Mouse (Mus musculus) adrenal gland, adult 2 months (tissue): ENCODE results near the gene Nhlrc2. TPM values are rescaled to one million over a fixed set of nuclear protein-coding genes. Genes with fewer than 3 reads are reported as not detected.

ENCODE experiments used
- DNase-seq: peaks from one replicate; pipeline ENCODE4 v3.0.0; 2021
- polyA plus RNA-seq: library from polyadenylated mRNA; depleted of rRNA; stranded (reverse); fragments of >200 nt; gene quantifications from 2 replicates; pipeline ENCODE4 v1.2.3, GENCODE M21; 2012; rRNA removed
- total RNA-seq, 2 experiments: library from RNA; stranded (reverse); gene quantifications; 2 replicates each; pipeline ENCODE4 v1.2.3; 2021

Nhlrc2 gene
- total and polyA plus RNA-seq, 3 experiments, result 3.8 to 16.0 (median 15.9) TPM

DNA sequence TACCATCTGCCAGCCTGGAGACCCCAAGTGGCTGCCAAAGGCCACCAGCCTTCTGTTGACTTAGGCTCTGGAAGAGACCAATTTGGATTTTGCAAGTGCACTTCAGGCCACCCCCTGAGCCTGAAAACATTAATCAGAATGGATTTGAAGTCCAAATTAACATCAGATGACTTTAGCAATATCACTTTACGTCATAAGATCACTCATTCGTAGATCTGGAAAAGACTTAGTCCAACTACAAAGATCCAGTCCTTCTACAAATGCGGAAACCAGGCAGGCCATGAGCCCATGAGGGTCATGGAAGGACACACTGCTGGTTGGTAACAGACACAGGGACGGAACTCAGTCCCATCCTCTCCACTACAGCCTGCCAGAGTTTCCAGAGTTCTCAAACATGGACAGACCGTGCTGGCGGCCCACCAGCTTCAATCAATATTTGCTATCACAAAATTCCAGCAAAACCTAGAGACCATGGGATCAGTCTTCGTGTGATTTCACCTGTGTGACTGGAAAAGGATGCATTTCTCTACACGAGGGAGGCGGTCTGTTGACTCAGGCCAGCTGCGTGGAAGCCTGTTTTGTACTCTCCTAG lies 79.9 kb downstream of the Nhlrc2 start:
- no peak for DNase-seq

DNA sequence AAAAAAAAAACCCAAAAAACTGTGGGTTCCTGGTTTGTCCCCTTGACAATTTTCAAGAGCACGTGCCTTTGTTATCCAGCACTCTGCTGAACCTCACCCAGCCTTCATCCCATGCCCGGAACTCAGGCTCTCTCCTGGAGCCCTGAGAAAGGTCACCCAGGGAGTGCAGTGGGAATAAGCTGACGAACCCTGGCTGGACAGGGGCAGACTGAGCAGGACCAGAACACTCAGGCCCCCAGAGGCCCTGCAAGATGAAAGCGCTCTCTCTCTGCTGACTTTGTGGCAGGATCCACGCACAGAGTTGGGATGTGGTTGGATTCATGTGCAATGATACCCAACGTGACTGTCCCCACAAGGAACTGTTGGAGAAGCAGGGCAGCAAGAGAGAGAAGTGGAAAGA lies 81.6 kb downstream of the Nhlrc2 start:
- no peak for DNase-seq

- no peak for DNase-seq
These were observed 83.0 kb downstream of the Nhlrc2 start for GRCm38 (mm10) chr19:56631017-56631416.

GRCm38 (mm10) chr19:56631451-56631901 lies 83.4 kb downstream of the Nhlrc2 start:
- DNase-seq, result peak; percentile 63

GRCm38 (mm10) chr19:56637035-56637683 lies 89.1 kb downstream of the Nhlrc2 start:
- no peak for DNase-seq

- no peak for DNase-seq
These were observed 89.6 kb downstream of the Nhlrc2 start for GRCm38 (mm10) chr19:56637684-56638049.

DNA sequence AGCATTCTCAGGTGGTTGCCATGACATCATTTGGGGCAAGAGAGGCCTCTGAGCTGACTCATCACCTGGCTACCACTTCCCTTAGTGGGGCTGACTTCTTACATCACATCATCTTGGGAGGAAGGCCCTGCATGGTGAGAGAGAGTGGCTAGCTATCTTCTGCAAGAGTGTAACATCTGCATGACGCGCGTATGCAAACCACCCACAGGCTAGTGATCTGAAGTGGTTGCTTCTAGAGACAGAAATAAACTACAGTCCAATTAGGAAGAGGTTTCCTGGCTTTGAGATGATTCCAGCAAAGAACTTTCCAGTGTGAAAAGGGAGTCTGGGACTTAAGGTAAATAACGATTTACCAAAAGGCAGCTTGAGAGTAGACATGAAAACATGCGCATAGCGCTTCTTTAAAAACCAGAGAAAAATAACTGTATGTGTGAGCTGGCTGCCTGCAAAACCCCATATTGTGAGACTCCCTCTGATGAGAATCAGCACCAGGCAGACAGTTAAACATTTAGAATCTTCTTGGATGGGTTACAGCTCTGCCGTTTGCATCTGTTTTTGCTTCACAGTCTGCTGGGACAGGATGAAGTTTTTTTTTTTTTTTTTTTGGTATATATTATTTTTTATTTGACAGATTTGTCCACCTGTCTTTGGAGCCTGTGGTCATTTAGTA lies 99.5 kb downstream of the Nhlrc2 start:
- no peak for DNase-seq

- DNase-seq, result no peak
These were observed 103.2 kb downstream of the Nhlrc2 start for GRCm38 (mm10) chr19:56651262-56651661.

DNA sequence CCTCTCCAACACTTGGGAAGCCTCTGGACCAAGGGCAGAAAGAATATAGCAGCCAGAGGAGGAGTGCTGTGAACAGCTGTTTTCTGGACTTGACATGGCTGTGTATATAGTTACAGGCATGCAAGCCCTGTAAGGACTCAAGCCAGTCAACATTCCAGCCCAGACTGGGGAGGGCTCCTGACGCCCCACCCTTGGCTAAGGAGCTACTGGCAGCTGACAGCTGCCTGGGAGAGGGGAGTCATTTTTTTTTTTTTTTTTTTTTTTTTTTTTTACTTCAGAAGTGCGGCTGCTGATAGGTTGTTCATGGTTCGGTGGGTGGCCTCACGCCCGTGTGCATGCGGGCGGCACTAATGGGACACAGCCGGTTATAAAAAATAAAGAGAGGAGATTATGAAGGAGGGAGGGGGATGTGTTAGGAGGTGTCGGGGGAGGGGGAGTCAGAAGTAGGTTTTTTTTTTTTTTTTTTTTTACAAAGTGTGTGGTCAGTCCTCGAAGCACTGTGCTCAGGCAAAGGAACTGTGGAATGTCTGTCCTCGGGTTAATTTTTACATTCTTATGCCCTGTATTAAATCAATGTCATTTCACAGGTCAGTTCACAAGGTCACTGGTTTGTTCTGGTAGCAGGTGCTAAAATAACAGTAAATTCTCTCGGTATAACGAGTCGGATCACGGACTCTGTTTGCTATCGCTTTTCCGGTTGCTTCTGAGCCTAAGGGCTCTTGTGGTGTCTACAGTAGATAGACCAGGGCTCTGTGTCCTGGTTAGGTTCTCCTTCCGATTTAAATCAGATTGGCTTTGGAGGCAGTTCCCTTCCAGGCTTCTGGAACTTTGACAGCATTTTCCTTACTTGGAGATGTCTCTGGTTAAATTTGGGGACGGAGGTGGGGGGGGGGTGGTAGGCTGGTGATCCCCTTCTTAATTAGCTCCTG lies 104.2 kb downstream of the Nhlrc2 start:
- DNase-seq, result no peak

Other genes with a start within 250 kb of the Nhlrc2 start
- gene Nrap, start 158.2 kb upstream of the Nhlrc2 start, total RNA-seq, result not detected
- 0.02 TPM in 1 of 2 replicates, not detected in the other for gene Nrap, start 158.2 kb upstream of the Nhlrc2 start, polyA plus RNA-seq
- gene Casp7, start 151.1 kb upstream of the Nhlrc2 start, total RNA-seq, result 1 to 10 TPM; 7.3 to 7.9 TPM
- 3.8 and 4.2 TPM in 2 replicates for gene Casp7, start 151.1 kb upstream of the Nhlrc2 start, polyA plus RNA-seq
- gene Plekhs1, start 86.6 kb upstream of the Nhlrc2 start, total RNA-seq, result under 1 TPM; 0.24 to 0.37 TPM
- gene Plekhs1, start 86.6 kb upstream of the Nhlrc2 start, polyA plus RNA-seq, result 0.10 TPM in 1 of 2 replicates, not detected in the other
- 1 to 10 TPM; 8.0 to 8.9 TPM for gene Dclre1a, start within 50 bp of the Nhlrc2 start, total RNA-seq
- 2.4 and 2.5 TPM in 2 replicates for gene Dclre1a, start within 50 bp of the Nhlrc2 start, polyA plus RNA-seq
- gene Adrb1, start 173.9 kb downstream of the Nhlrc2 start, total RNA-seq, result 1 to 10 TPM; 2.1 to 7.5 TPM
- gene Adrb1, start 173.9 kb downstream of the Nhlrc2 start, polyA plus RNA-seq, result 9.5 and 13.9 TPM in 2 replicates